Mouse (Mus musculus) spleen, adult 12 weeks (tissue): ENCODE measurements around the gene Il31.

ENCODE experiments used
- DNase-seq: peaks from one replicate; pipeline ENCODE4 v3.0.0; 2022; ENCODE audit warnings: low spot score

Il31 gene

GRCm38 (mm10) chr5:123470784-123471400, 18.4 kb downstream of the Il31 start:
- no peak for DNase-seq

GRCm38 (mm10) chr5:123464638-123465037, 24.7 kb downstream of the Il31 start:
- DNase-seq = no peak

- DNase-seq = no peak
Measured at GRCm38 (mm10) chr5:123461420-123461819, 27.9 kb downstream of the Il31 start.

- no peak for DNase-seq
Measured at GRCm38 (mm10) chr5:123451886-123452285, 37.4 kb downstream of the Il31 start.

DNA sequence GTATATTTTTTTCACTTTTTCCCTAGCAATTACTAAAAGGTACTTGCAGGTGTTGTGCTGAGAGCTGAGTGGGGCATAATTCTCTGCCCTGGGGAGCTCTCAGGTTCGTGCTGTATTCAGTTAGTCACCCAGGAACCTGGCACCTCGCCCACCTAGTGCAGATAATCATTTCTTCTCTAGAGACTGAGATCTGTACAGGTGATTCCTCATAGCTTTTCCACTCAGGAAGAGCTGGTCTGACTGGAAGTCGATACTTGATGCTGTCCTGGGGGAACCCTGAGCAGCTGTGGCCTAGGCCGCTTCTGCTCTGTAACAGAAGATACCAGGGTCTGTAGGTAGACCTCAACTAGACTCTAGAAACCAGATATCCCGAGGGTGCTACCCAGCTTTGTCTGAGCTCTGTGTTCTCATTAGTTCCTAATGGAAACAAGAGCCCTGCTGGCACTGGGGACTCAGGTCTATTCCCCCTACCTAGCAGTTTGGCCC, 44.4 kb downstream of the Il31 start:
- no peak for DNase-seq

DNA sequence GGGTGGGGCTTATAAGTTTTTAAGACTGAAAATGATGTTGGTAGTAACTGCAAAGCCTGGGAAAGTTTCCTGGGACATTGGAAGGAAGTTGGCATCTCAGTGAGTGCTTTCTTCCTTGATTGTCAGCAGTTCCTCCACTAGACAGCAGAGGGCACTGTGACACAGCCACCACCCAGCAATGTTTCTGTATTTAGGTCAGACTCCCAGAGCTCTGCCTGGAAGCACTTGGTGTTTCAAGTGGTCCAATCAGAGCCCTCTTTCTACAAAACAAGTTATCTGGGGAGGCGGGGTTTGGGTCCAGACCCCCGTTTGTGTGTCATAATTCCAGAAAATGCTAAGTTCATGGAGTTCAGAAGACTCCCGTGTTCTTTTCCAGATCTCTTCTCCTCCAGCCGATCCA, 45.2 kb downstream of the Il31 start:
- DNase-seq = peak; percentile 23

- no peak for DNase-seq
Measured at GRCm38 (mm10) chr5:123442283-123442682, 47.0 kb downstream of the Il31 start.

- DNase-seq = no peak
Measured at GRCm38 (mm10) chr5:123440664-123441063, 48.6 kb downstream of the Il31 start.

- DNase-seq = no peak
Measured at GRCm38 (mm10) chr5:123439941-123440340, 49.3 kb downstream of the Il31 start.

- DNase-seq = no peak
Measured at GRCm38 (mm10) chr5:123439312-123439711, 50.0 kb downstream of the Il31 start.

DNA sequence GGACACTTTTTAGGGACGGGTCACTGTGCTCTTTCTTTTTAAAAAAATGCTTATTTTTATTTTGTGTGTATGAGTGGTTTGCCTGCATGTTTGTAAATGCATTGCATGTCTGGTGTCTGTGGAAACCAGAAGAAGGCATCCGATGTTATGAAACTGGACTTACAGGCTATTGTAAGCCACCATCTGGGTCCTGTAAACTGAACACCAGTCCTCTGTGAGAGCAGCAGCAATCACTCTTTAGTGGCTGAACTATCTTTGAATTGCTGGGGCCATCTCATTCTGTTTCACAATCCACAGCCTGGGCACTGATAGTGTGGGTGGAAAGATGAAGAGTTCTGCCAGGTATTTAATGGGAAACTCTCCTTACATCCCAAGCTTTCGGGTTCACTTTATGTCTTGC, 50.9 kb downstream of the Il31 start:
- no peak for DNase-seq

DNA sequence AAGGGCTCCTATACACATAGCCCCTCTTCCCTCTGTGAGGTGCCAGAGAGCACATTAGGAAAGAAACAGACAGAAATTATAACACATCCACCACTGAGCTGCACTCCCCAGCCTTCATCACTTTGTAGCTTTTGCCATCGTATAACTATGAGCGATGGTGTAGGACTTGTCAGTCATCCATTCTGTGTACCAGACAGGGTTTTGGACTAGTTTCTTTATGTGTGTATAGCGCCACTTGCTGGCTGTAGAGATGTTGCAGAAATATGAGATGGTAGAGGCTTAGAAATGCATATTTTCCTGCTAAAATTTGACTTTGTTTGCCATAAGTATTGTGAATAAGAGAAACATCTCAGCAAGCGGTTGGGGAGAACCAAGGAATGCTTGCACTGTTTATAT, 52.5 kb downstream of the Il31 start:
- peak; percentile 21 for DNase-seq

DNA sequence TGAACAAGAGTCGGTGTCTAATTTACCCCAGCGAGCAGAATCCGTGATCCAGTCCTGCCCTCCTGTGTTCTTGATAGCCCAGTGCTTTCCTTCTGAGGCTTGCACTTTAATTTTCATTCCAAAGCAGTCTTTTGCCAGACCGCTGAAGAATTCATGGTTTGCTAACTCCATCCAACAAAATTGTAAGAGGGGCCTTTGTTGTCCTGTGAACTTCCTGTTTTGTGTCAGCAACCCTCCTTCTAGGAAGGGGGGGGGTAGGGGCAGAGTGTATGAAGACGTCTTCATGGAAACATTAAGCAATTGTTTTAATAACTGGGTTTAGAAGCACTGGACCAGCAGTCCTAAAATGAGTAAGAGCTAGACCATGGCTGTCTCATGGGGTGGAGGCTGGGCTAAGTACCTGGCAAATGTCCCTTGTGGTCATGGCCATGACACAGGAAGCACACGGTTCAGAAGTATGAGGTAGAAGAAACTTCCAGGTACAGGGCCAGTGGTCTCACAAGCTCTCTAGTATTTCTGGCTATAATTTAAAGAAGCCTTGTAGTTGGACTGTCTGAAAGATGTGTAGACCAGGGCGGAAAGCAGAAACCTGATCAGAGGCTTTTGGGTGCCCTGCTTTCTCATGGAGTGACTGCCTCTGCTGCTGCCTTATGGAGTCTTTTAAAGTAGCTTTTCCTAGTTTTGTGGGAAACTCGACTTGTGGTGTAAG, 53.1 kb downstream of the Il31 start:
- no peak for DNase-seq

- no peak for DNase-seq
Measured at GRCm38 (mm10) chr5:123432305-123432874, 56.9 kb downstream of the Il31 start.

DNA sequence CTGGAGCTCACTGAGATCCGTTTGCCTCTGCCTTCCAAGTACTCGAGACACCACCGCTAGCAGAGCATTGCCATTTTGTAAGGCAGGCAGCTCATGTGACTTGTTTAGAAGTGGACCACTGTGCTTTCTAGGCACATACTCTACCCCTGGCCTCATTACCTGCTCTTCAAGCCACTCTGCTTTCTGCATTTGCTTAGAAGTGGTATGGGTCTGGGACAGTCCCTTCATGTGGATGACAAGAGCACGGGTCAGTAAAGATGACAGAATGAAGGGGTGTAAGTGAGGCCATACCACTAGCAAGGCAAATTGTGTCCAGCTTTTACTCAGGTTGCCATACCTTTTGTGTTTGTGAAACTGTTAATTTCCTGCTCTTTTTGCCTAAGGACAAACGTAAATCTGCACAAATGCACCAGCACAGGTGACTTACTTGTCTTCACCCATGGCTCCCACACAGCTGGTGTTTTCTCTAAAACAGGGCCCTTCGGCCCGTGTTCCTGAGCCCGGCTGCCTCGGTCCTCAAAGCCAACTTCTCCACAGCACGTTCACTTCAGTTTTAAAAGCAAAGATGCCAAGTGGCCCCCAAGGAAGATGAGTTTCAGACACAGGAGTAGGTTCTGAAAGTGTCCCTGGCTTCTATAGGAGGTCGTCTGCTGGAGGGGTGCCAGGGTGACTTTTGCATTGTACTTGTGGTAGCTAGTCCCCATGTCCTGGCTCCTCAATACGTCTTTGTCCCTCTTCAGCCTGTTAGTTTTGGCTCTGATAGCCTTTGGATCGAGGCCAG, 57.6 kb downstream of the Il31 start:
- DNase-seq = no peak
